Mouse (Mus musculus) monocyte, adult 5-6 weeks (primary cell): Measurements from ENCODE around the gene Meis1. TPM values are rescaled to one million over a fixed set of nuclear protein-coding genes. Genes with fewer than 3 reads are reported as not detected.

Experiments
- ATAC-seq: fragments of 153-309, 156-312 bp; replicated peaks from 2 replicates; pipeline ENCODE4 v1.8.0; 2017; ENCODE audit warnings: mild to moderate bottlenecking; ENCODE audit not compliant: low TSS enrichment, insufficient number of reproducible peaks, severe bottlenecking, poor library complexity, low FRiP score
- total RNA-seq: library from RNA; stranded (forward); fragments of 200-1000, 200-491, 200-594 nt; gene quantifications from 3 replicates; pipeline ENCODE4 v1.2.3, GENCODE M21; 2017

Meis1 gene
- total RNA-seq, 1 experiment from 2014 or later: 11.1 TPM

GRCm38 (mm10) chr11:18892470-18892869, 126.3 kb downstream of the Meis1 start:
- ATAC-seq: no peak

- ATAC-seq: no peak
These were observed 129.6 kb downstream of the Meis1 start for GRCm38 (mm10) chr11:18889139-18889538.

GRCm38 (mm10) chr11:18888651-18889050, 130.1 kb downstream of the Meis1 start:
- ATAC-seq: no peak

GRCm38 (mm10) chr11:18885729-18886325, 133.0 kb downstream of the Meis1 start:
- ATAC-seq: no peak

GRCm38 (mm10) chr11:18885036-18885728, 133.6 kb downstream of the Meis1 start:
- ATAC-seq: no peak

GRCm38 (mm10) chr11:18883987-18884386, 134.8 kb downstream of the Meis1 start:
- ATAC-seq: no peak

- no peak for ATAC-seq
These were observed 135.3 kb downstream of the Meis1 start for GRCm38 (mm10) chr11:18883507-18883881.

GRCm38 (mm10) chr11:18882747-18883506, 135.9 kb downstream of the Meis1 start:
- ATAC-seq: no peak

GRCm38 (mm10) chr11:18882315-18882714, 136.5 kb downstream of the Meis1 start:
- no peak for ATAC-seq

- no peak for ATAC-seq
These were observed 138.0 kb downstream of the Meis1 start for GRCm38 (mm10) chr11:18880806-18881205.

GRCm38 (mm10) chr11:18879456-18879818, 139.3 kb downstream of the Meis1 start:
- ATAC-seq: no peak

GRCm38 (mm10) chr11:18878748-18879455, 139.9 kb downstream of the Meis1 start:
- ATAC-seq: no peak

GRCm38 (mm10) chr11:18878016-18878415, 140.8 kb downstream of the Meis1 start:
- ATAC-seq: no peak

- no peak for ATAC-seq
These were observed 141.2 kb downstream of the Meis1 start for GRCm38 (mm10) chr11:18877626-18878011.

GRCm38 (mm10) chr11:18876886-18877625, 141.7 kb downstream of the Meis1 start:
- ATAC-seq: no peak

GRCm38 (mm10) chr11:18875911-18876885, 142.6 kb downstream of the Meis1 start:
- no peak for ATAC-seq

- no peak for ATAC-seq
These were observed 143.5 kb downstream of the Meis1 start for GRCm38 (mm10) chr11:18875001-18875902.
